Mouse (Mus musculus) embryonic facial prominence, embryonic 15.5 days (tissue): ENCODE results near the gene Rnf217. TPM values are rescaled to one million over a fixed set of nuclear protein-coding genes. Genes with fewer than 3 reads are reported as not detected.
A peak's percentile ranks its signal among the peaks of the same experiment; 100 is the strongest.

Experiments used
- ATAC-seq: fragments of 200-750 bp; cut with Nextera tagmentation; 2 replicates; pipeline ENCODE4 v1.8.0; 2017; ENCODE audit warnings: low read depth, moderate TSS enrichment; ENCODE audit not compliant: insufficient number of reproducible peaks, low FRiP score, low TSS enrichment
- H3K27ac ChIP-seq: fragments of 300-500 bp; sonication (generic); replicated peaks from 2 replicates; pipeline ENCODE4 v1.5.1; 2015; ENCODE audit warnings: mild to moderate bottlenecking, inconsistent platforms
- H3K27me3 ChIP-seq: fragments of 300-500 bp; sonication (generic); 2 replicates; pipeline ENCODE4 v1.6.1; 2015; ENCODE audit warnings: inconsistent platforms
- H3K36me3 ChIP-seq: fragments of 300-500 bp; sonication (generic); 2 replicates; pipeline ENCODE4 v1.6.1; 2015; ENCODE audit warnings: mild to moderate bottlenecking, inconsistent platforms
- H3K4me1 ChIP-seq: fragments of 300-500 bp; sonication (generic); 2 replicates; pipeline ENCODE4 v1.6.1; 2015; ENCODE audit warnings: inconsistent platforms
- H3K4me2 ChIP-seq: fragments of 300-500 bp; sonication (generic); replicated peaks from 2 replicates; pipeline ENCODE4 v1.6.1; 2015; ENCODE audit warnings: mild to moderate bottlenecking, inconsistent platforms
- H3K4me3 ChIP-seq: fragments of 300-500 bp; sonication (generic); replicated peaks from 2 replicates; pipeline ENCODE4 v1.5.1; 2015; ENCODE audit warnings: mild to moderate bottlenecking, inconsistent platforms
- H3K9ac ChIP-seq: fragments of 300-500 bp; sonication (generic); 2 replicates; pipeline ENCODE4 v1.6.1; 2015; ENCODE audit warnings: inconsistent platforms
- H3K9me3 ChIP-seq: fragments of 300-500 bp; sonication (generic); replicated peaks from 2 replicates; pipeline ENCODE4 v1.6.1; 2016; ENCODE audit warnings: inconsistent platforms
- WGBS: fragments of 180-500 bp; shearing (Covaris S2); methylation state at CpG from one replicate; pipeline ENCODE4 v1.1.7; 2015; 5-methylcytosine and 5-hydroxymethylcytosine counted together
- polyA plus RNA-seq: library from polyadenylated mRNA; unstranded; fragments of >200 nt; fragmentation: Nextera tagmentation; extraction: Ambion mirVana; gene quantifications from 2 replicates; pipeline ENCODE4 v1.2.1, GENCODE M21; 2015

Gene Rnf217
- polyA plus RNA-seq, 1 experiment from 2014 or later, result 1.9 TPM

DNA sequence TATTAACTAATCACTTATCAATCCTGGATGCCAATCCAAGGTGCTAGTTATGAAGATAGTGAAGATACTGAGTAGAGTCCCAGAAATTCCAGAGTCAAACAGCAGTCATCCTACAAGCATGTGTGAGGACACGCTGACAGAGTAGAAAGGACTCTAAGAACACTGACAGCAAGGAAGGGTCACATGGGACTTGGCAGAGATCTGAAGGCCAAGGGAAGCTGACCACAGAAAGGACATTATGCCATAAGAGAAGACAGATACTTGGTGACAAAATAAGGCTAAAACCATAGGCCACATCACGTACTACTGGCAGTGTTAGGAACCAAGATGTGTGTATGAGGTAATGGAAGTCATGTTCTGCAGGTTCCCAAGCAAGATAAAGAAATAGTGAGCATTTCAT, 11.1 kb downstream of the Rnf217 start:
- H3K27me3 ChIP-seq, result no peaks in the 10 kb centered on the region
- H3K27ac ChIP-seq, result no peak overlapping the region
- no peak for ATAC-seq
- H3K9me3 ChIP-seq, result no peaks in the 10 kb centered on the region
- 89% methylated on average over 2 of the region's 2 CpGs for WGBS
- no peak overlapping the region for H3K4me3 ChIP-seq
- no peaks in the 10 kb centered on the region for H3K36me3 ChIP-seq
- no peak overlapping the region for H3K4me2 ChIP-seq
- peaks cover 5% of the 10 kb centered on the region for H3K4me1 ChIP-seq
- H3K9ac ChIP-seq, result no peak overlapping the region

DNA sequence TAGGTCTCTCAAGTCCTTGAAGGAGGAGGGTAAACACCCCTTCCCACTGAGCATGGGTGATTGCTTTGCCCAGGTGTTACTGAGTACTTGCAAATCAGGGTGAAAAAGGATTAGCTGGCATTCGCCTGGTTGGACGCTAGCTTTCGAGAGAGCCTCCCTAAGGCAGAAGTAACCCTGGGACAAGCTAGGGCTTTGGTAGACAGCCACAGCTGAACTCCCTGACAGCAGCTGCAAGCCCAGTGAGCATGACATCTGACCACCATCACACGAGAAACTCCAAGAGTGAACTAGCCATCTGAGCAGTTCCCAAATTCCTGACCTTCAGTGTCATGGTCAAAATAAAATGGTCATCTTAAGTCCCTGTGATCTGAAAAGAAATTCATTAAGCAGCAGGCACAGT, 12.2 kb downstream of the Rnf217 start:
- Histone ChIP-seq H3K36me3 (no peaks in the 10 kb centered on the region), H3K27me3 (no peaks in the 10 kb centered on the region), H3K4me1 (peaks cover 14% of the 10 kb centered on the region), H3K9me3 (no peaks in the 10 kb centered on the region), H3K4me3 (no peak overlapping the region), H3K4me2 (no peak overlapping the region), H3K27ac (no peak overlapping the region), H3K9ac (no peak overlapping the region)
- ATAC-seq, result no peak
- WGBS, result 58% methylated on average over 4 of the region's 4 CpGs

DNA sequence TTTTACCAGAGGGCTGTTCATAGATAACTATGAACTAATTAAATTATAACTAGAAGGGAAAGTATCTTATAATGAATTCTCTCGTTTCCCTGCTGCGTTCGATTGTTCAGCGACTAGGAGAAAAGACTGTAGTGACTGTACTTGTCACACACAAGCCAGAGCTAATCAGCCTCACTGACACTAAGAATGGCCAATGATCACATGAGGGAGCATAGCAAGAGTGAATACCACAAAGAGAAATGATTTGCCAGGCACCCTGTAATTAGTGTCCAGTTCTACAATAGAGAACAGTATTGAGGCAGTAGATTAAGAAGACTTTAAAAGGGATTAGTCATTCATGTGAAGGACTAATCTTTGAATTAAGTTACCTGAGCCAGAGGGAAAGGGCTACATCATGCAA, 13.7 kb downstream of the Rnf217 start:
- H3K27me3 ChIP-seq, result no peaks in the 10 kb centered on the region
- no peaks in the 10 kb centered on the region for H3K36me3 ChIP-seq
- H3K9me3 ChIP-seq, result no peaks in the 10 kb centered on the region
- no peak overlapping the region for H3K4me3 ChIP-seq
- H3K9ac ChIP-seq, result no peak overlapping the region
- 82% methylated on average over 4 of the region's 4 CpGs for whole genome bisulfite sequencing
- H3K4me2 ChIP-seq, result no peak overlapping the region
- peaks cover 14% of the 10 kb centered on the region for H3K4me1 ChIP-seq
- H3K27ac ChIP-seq, result no peak overlapping the region
- no peak for ATAC-seq

DNA sequence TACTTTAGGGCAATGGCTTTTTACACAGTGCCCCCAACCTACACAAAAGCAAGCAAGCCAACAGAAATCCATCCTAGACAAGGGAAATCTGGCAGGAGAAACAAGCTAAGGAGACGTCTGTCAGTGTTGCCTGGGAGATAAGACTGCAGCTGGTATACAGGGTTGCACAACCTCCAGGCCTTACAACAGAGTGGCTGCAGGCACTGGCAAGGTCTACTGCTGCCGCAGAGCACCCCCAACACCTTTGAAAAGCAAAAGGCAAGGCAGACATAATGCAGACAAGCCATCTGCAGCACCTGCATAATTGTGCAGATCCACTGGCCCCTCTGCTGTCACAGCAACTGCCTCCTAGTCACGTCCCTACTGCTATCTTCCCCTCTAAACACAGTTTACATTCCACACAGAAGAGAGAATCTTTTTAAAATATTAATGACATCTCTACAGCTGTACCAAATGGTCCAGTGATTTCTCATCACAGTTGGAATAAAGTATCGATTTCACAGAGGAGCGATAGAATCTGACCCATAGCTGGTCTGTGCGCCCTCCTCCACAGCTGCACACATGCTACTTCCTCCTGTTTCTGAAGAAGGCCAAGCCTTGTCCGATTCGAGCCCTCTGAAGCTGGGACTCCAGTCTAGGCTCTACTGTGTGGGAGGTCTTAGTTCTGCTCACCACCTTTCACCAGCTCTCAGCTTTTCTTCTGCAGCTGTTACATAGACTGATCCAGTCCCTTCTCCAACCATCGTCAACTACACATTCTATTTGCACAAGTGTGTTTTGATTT, 16.1 kb downstream of the Rnf217 start:
- Histone ChIP-seq H3K9ac (no peak overlapping the region), H3K27me3 (no peaks in the 10 kb centered on the region), H3K4me2 (no peak overlapping the region), H3K27ac (peak overlapping the region; percentile 17; the same call in 1 of the 2 replicates), H3K4me3 (no peak overlapping the region), H3K36me3 (no peaks in the 10 kb centered on the region), H3K4me1 (peaks cover 14% of the 10 kb centered on the region), H3K9me3 (no peaks in the 10 kb centered on the region)
- WGBS, result 43% methylated on average over 9 of the region's 9 CpGs
- ATAC-seq, result peak; percentile 76

DNA sequence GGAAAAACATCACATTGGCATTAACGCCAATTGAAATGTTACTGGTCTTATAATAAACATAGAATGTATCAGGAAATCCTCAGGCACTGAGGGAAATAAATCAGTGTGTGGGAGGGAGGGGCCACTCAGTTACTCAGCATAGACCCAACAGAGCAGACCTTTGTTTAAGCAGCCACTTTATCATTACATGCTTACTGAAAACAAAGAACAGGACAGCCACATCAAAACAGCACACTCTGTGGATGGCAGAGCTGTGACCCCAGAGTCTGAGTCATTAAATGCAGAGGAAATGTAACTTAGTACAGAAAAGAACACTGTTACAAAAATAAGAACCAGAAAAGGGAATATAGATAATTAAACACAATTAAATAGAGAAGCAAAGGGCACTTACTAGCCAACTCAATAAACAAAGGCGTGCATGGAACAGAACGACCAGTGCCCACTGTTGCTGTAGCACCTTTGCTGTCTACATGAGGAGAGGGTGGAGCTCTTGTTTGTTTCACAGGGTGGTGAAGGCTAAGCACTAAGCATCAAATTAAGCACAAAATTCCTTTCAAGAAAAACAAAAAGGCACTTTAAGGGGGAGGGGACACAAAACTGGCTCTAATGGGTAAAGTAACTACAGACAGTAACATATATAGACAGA, 16.8 kb downstream of the Rnf217 start:
- no peak for ATAC-seq
- no peak overlapping the region for H3K27ac ChIP-seq
- 39% methylated on average over 3 of the region's 3 CpGs for WGBS

DNA sequence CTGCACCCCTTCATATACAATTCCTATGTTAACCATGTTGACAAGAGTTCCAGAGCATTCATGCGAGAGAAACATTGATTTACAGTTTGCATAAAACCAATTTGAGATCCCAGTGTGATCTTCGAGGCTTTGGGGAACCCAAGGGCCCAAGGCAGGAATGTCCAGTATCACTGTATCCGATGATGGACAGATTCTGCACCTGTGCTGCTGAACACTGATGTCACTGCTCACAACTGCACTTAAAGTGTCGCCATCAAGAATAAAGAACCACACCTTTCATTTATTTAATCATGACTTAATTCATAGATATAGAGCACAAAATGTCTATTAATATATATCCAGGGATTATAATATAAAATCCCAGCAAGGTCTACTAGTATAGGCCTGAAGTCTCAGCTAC, 28.3 kb downstream of the Rnf217 start:
- H3K27me3 ChIP-seq, result no peaks in the 10 kb centered on the region
- no peaks in the 10 kb centered on the region for H3K9me3 ChIP-seq
- no peaks in the 10 kb centered on the region for H3K36me3 ChIP-seq
- WGBS, result 88% methylated on average over 4 of the region's 4 CpGs
- H3K27ac ChIP-seq, result no peak overlapping the region
- H3K4me1 ChIP-seq, result no peaks in the 10 kb centered on the region
- H3K9ac ChIP-seq, result no peak overlapping the region
- no peak overlapping the region for H3K4me3 ChIP-seq
- no peak for ATAC-seq
- no peak overlapping the region for H3K4me2 ChIP-seq

More for the DNA sequence above, 16.8 kb downstream of the Rnf217 start:
- Histone ChIP-seq H3K4me3 (no peak overlapping the region), H3K9ac (no peak overlapping the region), H3K4me1 (peaks cover 14% of the 10 kb centered on the region), H3K36me3 (no peaks in the 10 kb centered on the region), H3K9me3 (no peaks in the 10 kb centered on the region), H3K4me2 (no peak overlapping the region), H3K27me3 (no peaks in the 10 kb centered on the region)

DNA sequence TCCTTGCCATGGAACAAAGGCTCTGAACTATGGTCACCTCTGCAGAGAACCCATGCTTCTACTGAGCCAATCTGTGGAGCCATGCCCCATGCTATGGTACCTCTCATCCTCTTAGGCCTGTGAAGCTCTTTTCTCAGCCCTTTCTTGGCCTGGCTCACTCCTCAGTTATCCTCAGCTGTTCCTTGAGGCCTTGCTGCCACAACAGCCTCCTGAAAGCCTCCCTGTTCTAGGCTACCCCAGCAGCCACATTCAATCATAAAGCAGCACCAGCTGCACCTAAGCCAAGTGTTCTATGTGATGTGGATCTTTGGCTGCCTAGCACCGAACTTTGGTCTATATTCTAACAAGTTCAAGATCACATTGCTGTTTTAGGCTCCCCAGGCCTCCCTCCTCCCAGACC, 28.9 kb downstream of the Rnf217 start:
- H3K4me2 ChIP-seq, result no peak overlapping the region
- 87% methylated on average over 1 of the region's 1 CpGs for WGBS
- H3K4me1 ChIP-seq, result no peaks in the 10 kb centered on the region
- H3K9ac ChIP-seq, result no peak overlapping the region
- no peaks in the 10 kb centered on the region for H3K36me3 ChIP-seq
- no peaks in the 10 kb centered on the region for H3K27me3 ChIP-seq
- no peak for ATAC-seq
- H3K27ac ChIP-seq, result no peak overlapping the region
- no peaks in the 10 kb centered on the region for H3K9me3 ChIP-seq
- no peak overlapping the region for H3K4me3 ChIP-seq

DNA sequence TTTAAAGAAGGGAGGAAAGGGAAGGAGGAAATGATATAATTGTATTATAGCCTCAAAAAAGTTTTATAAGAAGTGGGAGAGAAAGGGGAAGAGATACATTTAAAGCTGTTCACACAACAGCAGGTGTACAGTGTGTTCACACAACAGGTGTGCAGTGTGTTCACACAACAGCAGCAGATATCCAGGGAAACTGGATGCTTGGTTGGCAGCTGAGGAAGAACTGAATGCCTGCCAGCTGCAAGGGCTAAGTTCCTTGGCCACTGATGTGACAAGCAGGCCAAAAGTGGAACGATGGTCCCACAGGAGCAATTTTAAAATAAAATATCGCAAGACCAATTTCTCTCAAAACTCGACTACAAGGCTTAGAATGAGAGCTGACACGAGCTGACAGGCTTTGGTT, 35.7 kb downstream of the Rnf217 start:
- Histone ChIP-seq H3K9ac (no peak overlapping the region), H3K27ac (no peak overlapping the region), H3K9me3 (no peaks in the 10 kb centered on the region), H3K4me3 (no peak overlapping the region), H3K4me1 (no peaks in the 10 kb centered on the region), H3K27me3 (no peaks in the 10 kb centered on the region), H3K36me3 (no peaks in the 10 kb centered on the region), H3K4me2 (no peak overlapping the region)
- WGBS, result 53% methylated on average over 4 of the region's 4 CpGs
- ATAC-seq, result no peak

DNA sequence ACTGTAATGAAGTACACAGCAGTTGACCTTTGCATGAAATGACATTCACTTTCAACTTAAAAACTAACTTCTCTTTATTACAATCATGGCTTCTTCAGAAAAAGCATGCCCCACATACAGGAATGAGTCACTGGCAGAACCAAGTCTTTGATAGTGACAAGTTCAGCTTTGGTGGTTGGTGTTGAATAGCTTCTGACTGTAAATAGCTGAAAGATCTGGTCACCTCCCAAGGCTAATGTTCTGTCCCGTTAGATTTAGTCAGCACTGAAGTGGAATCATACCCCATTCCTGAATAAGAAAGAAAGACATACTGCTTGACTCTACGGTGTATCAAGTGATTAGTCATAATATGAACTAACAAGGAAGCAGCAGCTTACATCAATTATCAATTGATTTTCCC, 51.7 kb downstream of the Rnf217 start:
- 68% methylated on average over 2 of the region's 2 CpGs for WGBS
- no peaks in the 10 kb centered on the region for H3K36me3 ChIP-seq
- H3K27me3 ChIP-seq, result no peaks in the 10 kb centered on the region
- no peak overlapping the region for H3K9ac ChIP-seq
- no peak overlapping the region for H3K4me3 ChIP-seq
- no peak overlapping the region for H3K27ac ChIP-seq
- H3K4me2 ChIP-seq, result no peak overlapping the region
- no peak for ATAC-seq
- no peaks in the 10 kb centered on the region for H3K4me1 ChIP-seq
- no peaks in the 10 kb centered on the region for H3K9me3 ChIP-seq

DNA sequence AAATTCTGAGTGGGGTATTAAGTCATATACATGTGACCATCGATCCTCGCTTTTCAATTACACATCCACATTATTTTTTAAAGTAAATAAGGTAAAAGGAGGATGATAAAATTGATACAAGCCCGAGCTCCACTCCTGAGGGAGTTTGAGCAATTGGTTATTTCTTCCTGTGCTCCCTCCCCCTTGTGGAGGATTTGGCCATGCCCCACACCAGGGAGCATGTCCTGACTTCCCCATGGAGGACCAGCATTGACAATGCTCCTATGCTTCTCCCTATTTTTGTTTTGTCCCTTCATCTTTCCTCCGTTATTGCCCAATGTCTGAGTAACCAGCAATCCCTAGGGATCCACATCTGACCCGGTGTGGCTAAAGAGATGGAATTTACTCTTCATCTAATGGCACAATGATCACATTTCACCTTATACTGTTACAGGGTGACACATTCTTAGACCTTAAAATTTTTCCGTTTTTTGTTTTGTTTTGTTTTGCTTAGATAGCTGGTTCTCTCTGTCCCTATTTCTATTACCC, 53.5 kb downstream of the Rnf217 start:
- Histone ChIP-seq H3K9me3 (no peaks in the 10 kb centered on the region), H3K27ac (no peak overlapping the region), H3K4me3 (no peak overlapping the region), H3K4me1 (no peaks in the 10 kb centered on the region), H3K36me3 (no peaks in the 10 kb centered on the region), H3K9ac (no peak overlapping the region), H3K4me2 (no peak overlapping the region), H3K27me3 (no peaks in the 10 kb centered on the region)
- WGBS, result 81% methylated on average over 6 of the region's 6 CpGs
- no peak for ATAC-seq

DNA sequence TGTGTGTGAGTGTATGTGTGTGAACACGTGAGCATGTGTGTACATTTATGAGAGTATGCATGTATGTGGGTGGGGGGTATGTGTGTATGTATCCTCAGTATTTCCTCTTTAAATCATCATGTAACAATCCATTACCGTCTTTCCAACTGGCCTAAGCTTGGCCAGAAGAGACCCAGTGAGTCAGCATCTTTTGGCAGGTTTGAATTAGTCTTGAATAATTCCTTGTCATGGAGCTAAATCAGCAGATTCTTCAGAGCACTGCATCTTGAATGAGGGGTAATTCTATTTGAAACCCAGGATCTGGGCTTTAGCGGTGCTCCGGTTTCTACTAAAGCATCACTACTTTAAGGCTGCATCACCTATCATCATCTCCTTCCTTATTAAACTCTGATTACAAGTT, 55.7 kb downstream of the Rnf217 start:
- Histone ChIP-seq H3K4me1 (no peaks in the 10 kb centered on the region), H3K36me3 (no peaks in the 10 kb centered on the region), H3K27me3 (no peaks in the 10 kb centered on the region), H3K27ac (no peak overlapping the region), H3K4me3 (no peak overlapping the region), H3K9ac (no peak overlapping the region), H3K9me3 (no peaks in the 10 kb centered on the region), H3K4me2 (no peak overlapping the region)
- 77% methylated on average over 4 of the region's 4 CpGs for WGBS
- no peak for ATAC-seq
